Mouse (Mus musculus): ENCODE measurements around the gene Olfr1228. TPM values are rescaled to one million over a fixed set of nuclear protein-coding genes. Genes with fewer than 3 reads are reported as not detected.

The Olfr1228 gene
- not detected in 2 replicates for polyA plus RNA-seq (2015; fragmentation: Nextera tagmentation; extraction: Ambion mirVana)

DNA sequence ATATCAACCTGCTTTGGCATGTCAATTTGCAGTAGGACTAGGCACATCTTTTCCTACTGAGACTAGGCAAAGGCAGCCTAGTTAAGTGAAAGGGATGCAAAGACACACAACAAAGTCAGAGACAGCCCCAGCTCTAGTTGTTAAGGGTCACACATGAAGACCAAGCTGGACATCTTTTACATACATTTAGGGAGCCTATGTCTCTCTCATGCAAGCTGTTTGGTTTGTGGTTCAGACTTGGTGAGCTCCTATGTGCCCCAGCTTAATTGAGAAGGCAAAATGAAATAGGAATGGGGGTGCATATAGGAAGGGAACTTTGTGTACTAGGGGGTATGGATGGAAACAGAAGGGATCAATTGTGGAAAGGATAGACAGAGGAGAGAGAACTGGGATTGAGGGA is at the start of gene Olfr1228:
Olfr1228 (minus strand) TSS at position 101 of the 400 bp plus-strand sequence.
- no peaks in the 10 kb centered on the region for H3K27me3 ChIP-seq
- H3K4me2 ChIP-seq, result no peak within 1 kb of the TSS
- no peak for DNase-seq
- H3K27ac ChIP-seq, result no peak within 1 kb of the TSS
- no peak within 1 kb of the TSS for H3K4me3 ChIP-seq (replicated peaks)
- H3K9ac ChIP-seq, result no peak within 1 kb of the TSS
- ATAC-seq (ENCODE audit: low read depth), result no peak
- H3K36me3 ChIP-seq, result no peaks in the 10 kb centered on the region
- no peaks in the 10 kb centered on the region for H3K9me3 ChIP-seq (replicated peaks)
- H3K4me1 ChIP-seq (replicated peaks), result no peaks in the 10 kb centered on the region

DNA sequence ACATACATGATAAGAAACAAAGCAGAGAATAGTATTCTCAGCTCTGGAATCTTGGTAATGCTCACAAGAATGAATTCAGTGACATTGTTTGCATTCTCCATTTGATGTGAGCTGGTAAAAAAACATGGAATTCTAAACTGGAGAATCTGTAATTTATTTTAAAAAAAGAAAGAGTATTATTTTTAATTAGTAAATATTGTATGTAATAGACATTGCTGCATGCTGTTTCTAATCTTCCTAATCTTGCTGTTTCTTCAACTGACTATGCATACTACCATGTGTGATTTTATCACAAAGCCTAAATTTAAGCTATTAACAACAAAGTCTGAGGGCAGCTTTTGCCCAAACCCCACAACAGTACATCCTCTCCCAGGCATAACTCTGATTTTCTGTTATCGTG is 43.3 kb upstream of the Olfr1228 start, which contains the start of gene Olfr1230:
Olfr1230 (minus strand) TSS at position 101 of the 400 bp plus-strand sequence.
- no peak within 1 kb of the TSS for H3K4me3 ChIP-seq (replicated peaks)
- no peak within 1 kb of the TSS for H3K9ac ChIP-seq
- no peak within 1 kb of the TSS for H3K27ac ChIP-seq
- H3K27me3 ChIP-seq, result no peaks in the 10 kb centered on the region
- H3K9me3 ChIP-seq (replicated peaks), result no peaks in the 10 kb centered on the region
- no peaks in the 10 kb centered on the region for H3K36me3 ChIP-seq
- H3K4me1 ChIP-seq (replicated peaks), result no peaks in the 10 kb centered on the region
- ATAC-seq (ENCODE audit: low read depth), result no peak
- no peak within 1 kb of the TSS for H3K4me2 ChIP-seq
- 63% methylated on average over 1 of the region's 1 CpGs for WGBS (ENCODE audit: insufficient replicate concordance)
- DNase-seq, result no peak

- no peaks in the 10 kb centered on the region for H3K27me3 ChIP-seq
- no peak within 1 kb of the TSS for H3K27ac ChIP-seq
- H3K4me2 ChIP-seq, result no peak within 1 kb of the TSS
- H3K9me3 ChIP-seq (replicated peaks), result no peaks in the 10 kb centered on the region
- H3K4me3 ChIP-seq (replicated peaks), result no peak within 1 kb of the TSS
- 57% methylated on average over 2 of the region's 2 CpGs for WGBS (ENCODE audit: insufficient replicate concordance)
- no peaks in the 10 kb centered on the region for H3K36me3 ChIP-seq
- ATAC-seq (ENCODE audit: low read depth), result no peak
- no peaks in the 10 kb centered on the region for H3K4me1 ChIP-seq (replicated peaks)
- DNase-seq, result no peak
- H3K9ac ChIP-seq, result no peak within 1 kb of the TSS
These were observed 34.1 kb upstream of the Olfr1228 start, which contains the start of gene Olfr1229 for GRCm38 (mm10) chr2:89287914-89288313. Gene Olfr1229 (minus strand): TSS chr2:89288014.

GRCm38 (mm10) chr2:89199948-89200347 is 53.9 kb downstream of the Olfr1228 start, which contains the start of gene Olfr1226:
Gene Olfr1226 (minus strand): TSS chr2:89200048.
- Histone ChIP-seq H3K4me2 (no peak within 1 kb of the TSS), H3K36me3 (no peaks in the 10 kb centered on the region), H3K27me3 (no peaks in the 10 kb centered on the region), H3K4me3 (replicated peaks) (no peak within 1 kb of the TSS), H3K4me1 (replicated peaks) (no peaks in the 10 kb centered on the region), H3K27ac (no peak within 1 kb of the TSS), H3K9me3 (replicated peaks) (no peaks in the 10 kb centered on the region), H3K9ac (no peak within 1 kb of the TSS)
- WGBS (ENCODE audit: insufficient replicate concordance), result 49% methylated on average over 2 of the region's 2 CpGs
- ATAC-seq (ENCODE audit: low read depth), result no peak
- no peak for DNase-seq

Other genes starting within 250 kb of the Olfr1228 start
- not detected in 2 replicates for gene Olfr1215, start 247.1 kb downstream of the Olfr1228 start, polyA plus RNA-seq (2015; fragmentation: Nextera tagmentation; extraction: Ambion mirVana)
- not detected in 2 replicates for gene Olfr1216, start 235.7 kb downstream of the Olfr1228 start, polyA plus RNA-seq (2015; fragmentation: Nextera tagmentation; extraction: Ambion mirVana)
- gene Olfr1217, start 222.0 kb downstream of the Olfr1228 start, polyA plus RNA-seq (2015; fragmentation: Nextera tagmentation; extraction: Ambion mirVana), result not detected in 2 replicates
- gene Olfr1218, start 192.9 kb downstream of the Olfr1228 start, polyA plus RNA-seq (2015; fragmentation: Nextera tagmentation; extraction: Ambion mirVana), result not detected in 2 replicates
- gene Olfr1219, start 170.5 kb downstream of the Olfr1228 start, polyA plus RNA-seq (2015; fragmentation: Nextera tagmentation; extraction: Ambion mirVana), result not detected in 2 replicates
- gene Olfr1220, start 147.2 kb downstream of the Olfr1228 start, polyA plus RNA-seq (2015; fragmentation: Nextera tagmentation; extraction: Ambion mirVana), result not detected in 2 replicates
- gene Olfr1221, start 136.8 kb downstream of the Olfr1228 start, polyA plus RNA-seq (2015; fragmentation: Nextera tagmentation; extraction: Ambion mirVana), result not detected in 2 replicates
- gene Olfr1222, start 121.0 kb downstream of the Olfr1228 start, polyA plus RNA-seq (2015; fragmentation: Nextera tagmentation; extraction: Ambion mirVana), result not detected in 2 replicates
- gene Olfr1223, start 102.5 kb downstream of the Olfr1228 start, polyA plus RNA-seq (2015; fragmentation: Nextera tagmentation; extraction: Ambion mirVana), result not detected in 2 replicates
- gene Olfr1224-ps1, start 90.0 kb downstream of the Olfr1228 start, polyA plus RNA-seq (2015; fragmentation: Nextera tagmentation; extraction: Ambion mirVana), result not detected in 2 replicates
- gene Olfr1225, start 79.4 kb downstream of the Olfr1228 start, polyA plus RNA-seq (2015; fragmentation: Nextera tagmentation; extraction: Ambion mirVana), result not detected in 2 replicates
- not detected in 2 replicates for gene Olfr1226, start 54.0 kb downstream of the Olfr1228 start, polyA plus RNA-seq (2015; fragmentation: Nextera tagmentation; extraction: Ambion mirVana)
- not detected in 2 replicates for gene Olfr1229, start 34.0 kb upstream of the Olfr1228 start, polyA plus RNA-seq (2015; fragmentation: Nextera tagmentation; extraction: Ambion mirVana)
- not detected in 2 replicates for gene Olfr1230, start 43.2 kb upstream of the Olfr1228 start, polyA plus RNA-seq (2015; fragmentation: Nextera tagmentation; extraction: Ambion mirVana)
- gene Olfr1231, start 53.0 kb upstream of the Olfr1228 start, polyA plus RNA-seq (2015; fragmentation: Nextera tagmentation; extraction: Ambion mirVana), result not detected in 2 replicates
- gene Olfr1232, start 75.6 kb upstream of the Olfr1228 start, polyA plus RNA-seq (2015; fragmentation: Nextera tagmentation; extraction: Ambion mirVana), result not detected in 2 replicates
- not detected in 2 replicates for gene Olfr1233, start 88.3 kb upstream of the Olfr1228 start, polyA plus RNA-seq (2015; fragmentation: Nextera tagmentation; extraction: Ambion mirVana)
- gene Olfr1234, start 110.8 kb upstream of the Olfr1228 start, polyA plus RNA-seq (2015; fragmentation: Nextera tagmentation; extraction: Ambion mirVana), result not detected in 2 replicates
- gene Olfr1238, start 155.6 kb upstream of the Olfr1228 start, polyA plus RNA-seq (2015; fragmentation: Nextera tagmentation; extraction: Ambion mirVana), result not detected in 2 replicates
- not detected in 2 replicates for gene Olfr1239, start 166.3 kb upstream of the Olfr1228 start, polyA plus RNA-seq (2015; fragmentation: Nextera tagmentation; extraction: Ambion mirVana)
- gene Olfr1240, start 188.9 kb upstream of the Olfr1228 start, polyA plus RNA-seq (2015; fragmentation: Nextera tagmentation; extraction: Ambion mirVana), result not detected in 2 replicates
- not detected in 2 replicates for gene Olfr1241, start 233.1 kb upstream of the Olfr1228 start, polyA plus RNA-seq (2015; fragmentation: Nextera tagmentation; extraction: Ambion mirVana)
- not detected in 2 replicates for gene Olfr1242, start 244.3 kb upstream of the Olfr1228 start, polyA plus RNA-seq (2015; fragmentation: Nextera tagmentation; extraction: Ambion mirVana)